Mouse (Mus musculus): ENCODE measurements at regions not wholly inside any gene's neighbourhood (a gene's known extent, or its start where the extent isn't known, plus 50 kb on each side); places are given as distances from the start of the nearest gene placed in this dataset.
"Not testable (repeated sequence)": the region's sequence is repeated elsewhere in the genome, so short reads cannot be mapped to it uniquely, and the experiment has no call there.

DNA sequence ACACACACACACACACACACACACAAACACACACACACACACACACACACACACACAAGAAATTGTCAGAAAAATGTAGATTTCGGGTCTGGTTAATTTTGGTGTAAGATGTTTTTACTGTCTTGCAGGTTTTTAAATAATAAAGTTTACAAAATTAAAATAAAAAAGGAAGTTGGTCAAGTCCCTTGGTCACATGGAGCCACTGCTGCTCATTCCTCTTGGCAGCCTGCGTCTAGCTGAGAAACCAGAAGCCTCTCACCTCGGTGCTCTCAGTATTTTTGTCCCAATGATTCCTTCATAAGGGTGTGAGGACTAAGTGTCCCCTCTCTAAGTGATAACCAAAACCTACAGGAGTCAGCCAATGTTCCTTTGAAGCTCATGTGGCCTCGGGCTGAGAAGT lies 76.8 kb upstream of the Smg1 start:
- no peak for ATAC-seq (replicated peaks; ENCODE audit: poor library complexity, severe bottlenecking)

DNA sequence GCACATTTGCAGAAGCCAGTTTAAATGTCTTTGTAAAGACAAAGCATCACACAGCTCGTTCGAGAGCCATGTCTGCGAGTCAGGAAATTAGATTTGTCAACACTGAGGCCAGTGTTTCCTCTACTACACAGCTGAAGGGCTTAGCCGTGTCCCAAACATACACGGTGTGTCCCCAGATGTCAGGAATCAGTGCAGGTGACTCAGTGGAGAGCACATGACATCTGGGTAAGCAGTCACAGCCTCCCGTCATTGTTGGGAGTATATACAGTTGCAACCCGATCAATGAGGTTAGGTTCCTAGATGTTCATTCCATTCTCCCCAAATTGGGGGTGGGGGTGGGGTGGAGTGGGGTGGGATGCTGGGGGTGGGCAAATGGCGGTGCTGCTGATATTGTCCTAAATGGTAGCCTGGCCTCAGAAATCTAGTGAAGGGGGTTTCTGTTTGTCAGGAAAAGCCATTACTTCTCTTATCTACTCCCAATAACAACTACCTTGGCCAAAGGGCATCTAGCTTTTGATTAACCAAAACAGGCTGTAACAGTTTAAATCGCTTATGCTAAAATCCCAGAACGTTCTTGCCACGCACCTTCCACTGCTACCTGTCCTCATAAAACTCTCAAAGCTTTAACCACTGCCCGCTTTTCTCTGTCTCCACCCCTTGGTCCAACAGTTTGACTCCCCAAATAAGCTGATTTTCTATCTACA lies 75.1 kb upstream of the Smg1 start:
- no peak for ATAC-seq (replicated peaks; ENCODE audit: poor library complexity, severe bottlenecking)

DNA sequence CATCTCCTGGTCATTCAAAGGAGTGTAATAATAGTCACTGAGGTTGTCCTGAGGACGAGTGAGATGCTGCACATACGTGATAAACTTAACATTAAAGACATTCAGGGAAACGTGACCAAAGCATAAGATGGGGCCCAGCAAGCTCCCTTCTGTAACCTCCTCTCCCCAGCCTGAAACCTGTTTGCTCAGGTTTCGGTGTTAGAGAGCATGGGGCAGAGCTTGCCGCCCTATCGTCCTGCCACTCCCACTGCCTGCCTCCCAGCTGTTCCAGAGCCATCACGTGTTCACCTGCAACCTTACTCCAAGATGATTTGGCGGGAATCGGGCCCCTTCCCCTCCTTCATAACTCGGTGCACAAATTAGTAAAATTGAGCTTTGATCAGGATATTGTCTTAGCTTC lies 71.4 kb upstream of the Smg1 start:
- ATAC-seq (replicated peaks; ENCODE audit: poor library complexity, severe bottlenecking), result not testable (repeated sequence)

DNA sequence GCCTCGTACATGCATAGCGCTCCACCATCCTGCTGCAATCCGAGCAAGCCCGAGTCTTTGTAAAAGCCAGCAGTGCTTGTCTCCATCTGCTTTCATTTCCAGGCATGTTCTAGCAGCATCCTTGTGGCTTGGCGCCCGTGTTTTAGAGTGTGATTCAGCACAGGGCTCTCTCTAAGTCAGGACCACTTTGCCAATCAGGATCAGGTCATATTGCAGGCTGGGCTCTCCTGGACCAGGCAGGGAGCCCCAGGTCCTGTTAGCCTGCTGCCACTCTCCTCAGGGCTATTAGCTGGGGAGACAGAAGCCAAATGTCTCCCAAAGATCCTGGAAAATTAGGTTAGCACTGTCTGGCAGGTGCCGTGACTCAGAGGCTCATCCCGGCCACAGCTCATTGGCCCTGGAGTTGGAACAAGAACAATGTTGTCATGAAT lies 70.8 kb upstream of the Smg1 start:
- no peak for ATAC-seq (replicated peaks; ENCODE audit: poor library complexity, severe bottlenecking)

DNA sequence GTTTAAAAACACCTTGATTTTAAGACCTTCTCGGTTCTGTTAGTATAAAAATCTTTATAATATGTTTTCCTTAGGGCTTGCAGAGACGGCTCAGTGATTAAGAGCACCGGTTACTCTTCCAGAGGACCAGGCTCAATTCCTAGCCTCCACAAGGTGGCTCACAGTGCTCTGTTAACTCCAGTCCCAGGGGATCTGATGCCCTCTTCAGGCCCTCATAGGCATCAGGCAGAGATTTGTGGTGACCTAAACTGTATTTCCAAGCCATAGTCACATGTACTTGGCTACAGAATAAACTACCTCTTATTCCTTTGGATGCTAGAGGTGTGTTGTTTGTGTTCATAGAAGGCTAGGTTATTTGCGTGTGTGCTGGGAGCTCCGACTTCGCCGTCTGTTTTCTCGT lies 70.3 kb upstream of the Smg1 start:
- ATAC-seq (replicated peaks; ENCODE audit: poor library complexity, severe bottlenecking), result no peak

DNA sequence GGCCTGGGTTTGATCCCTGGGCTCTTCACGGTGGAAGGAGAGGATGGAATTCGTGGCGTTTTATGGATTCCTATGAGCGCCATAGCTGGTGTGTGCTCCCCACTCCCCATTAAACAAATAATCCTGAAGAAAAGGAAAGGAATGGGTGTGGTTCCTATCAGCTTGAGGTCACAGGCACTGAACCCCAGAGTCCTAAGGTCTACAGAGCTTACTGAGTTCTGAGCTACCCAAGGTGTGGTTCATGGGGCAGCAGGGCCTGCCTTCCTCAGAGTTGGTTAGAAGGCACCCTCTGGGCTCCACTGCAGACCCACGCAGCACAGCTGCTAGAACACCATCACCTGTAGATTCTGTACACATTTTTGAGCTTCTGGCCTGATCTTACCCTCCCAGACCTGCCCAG lies 66.3 kb upstream of the Smg1 start:
- no peak for ATAC-seq (replicated peaks; ENCODE audit: poor library complexity, severe bottlenecking)

DNA sequence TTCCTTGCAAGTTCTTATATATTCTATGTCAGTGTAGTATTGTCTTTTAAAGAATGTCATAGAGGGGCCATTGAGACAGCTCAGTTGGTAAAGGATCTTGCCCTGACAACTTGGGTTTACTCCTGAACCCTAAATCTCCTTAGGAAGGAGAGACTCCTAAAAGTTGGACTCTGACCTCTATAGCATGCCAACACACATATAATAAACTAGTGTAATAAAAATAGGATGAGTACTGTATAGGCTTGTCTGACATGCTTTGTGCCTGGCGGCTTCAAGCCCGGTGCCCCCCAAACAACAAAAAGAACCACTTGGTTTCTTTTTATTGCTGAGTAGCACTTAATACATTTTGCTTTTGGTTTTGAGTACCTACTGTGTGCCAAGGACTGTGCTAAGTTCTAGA lies 65.4 kb upstream of the Smg1 start:
- no peak for ATAC-seq (replicated peaks; ENCODE audit: poor library complexity, severe bottlenecking)

DNA sequence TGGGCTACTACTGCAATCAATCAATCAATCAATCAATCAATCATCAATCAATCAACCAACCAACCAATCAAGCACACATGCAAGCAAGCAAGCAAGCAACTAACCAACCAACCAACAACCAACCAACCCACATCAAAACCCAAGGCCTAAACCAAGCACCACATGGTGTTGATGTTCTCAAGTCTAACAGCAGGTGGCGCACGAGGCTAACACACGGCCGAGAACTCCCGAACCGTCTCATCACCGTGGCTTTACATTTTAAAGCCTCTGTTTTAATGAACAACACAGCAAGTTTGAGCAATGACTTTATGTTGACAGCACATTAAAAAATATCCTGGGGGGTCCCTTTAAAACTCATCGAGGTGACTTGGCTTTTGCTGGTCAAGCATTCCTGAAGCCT lies 61.3 kb upstream of the Smg1 start:
- peak; percentile 79 for ATAC-seq (replicated peaks; ENCODE audit: poor library complexity, severe bottlenecking)

DNA sequence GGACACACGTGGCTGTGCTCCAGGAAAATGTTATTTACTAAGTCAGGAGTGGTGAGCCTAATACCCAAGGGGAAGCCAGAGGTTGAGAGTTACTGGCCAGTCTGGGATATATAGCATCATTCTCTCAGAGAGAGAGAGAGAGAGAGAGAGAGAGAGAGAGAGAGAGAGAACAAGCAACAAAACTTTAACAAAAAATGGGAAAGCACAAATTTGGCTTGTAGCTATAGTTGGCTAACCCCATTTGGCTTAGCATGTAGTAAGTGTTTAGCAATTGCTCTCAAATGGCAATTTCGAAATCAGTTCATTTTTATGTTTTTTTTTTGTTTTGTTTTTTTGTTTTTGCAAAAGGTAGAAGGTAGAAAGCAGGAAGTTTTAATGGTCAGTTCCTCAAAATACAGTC lies 60.9 kb upstream of the Smg1 start:
- ATAC-seq (replicated peaks; ENCODE audit: poor library complexity, severe bottlenecking), result peak; percentile 51

DNA sequence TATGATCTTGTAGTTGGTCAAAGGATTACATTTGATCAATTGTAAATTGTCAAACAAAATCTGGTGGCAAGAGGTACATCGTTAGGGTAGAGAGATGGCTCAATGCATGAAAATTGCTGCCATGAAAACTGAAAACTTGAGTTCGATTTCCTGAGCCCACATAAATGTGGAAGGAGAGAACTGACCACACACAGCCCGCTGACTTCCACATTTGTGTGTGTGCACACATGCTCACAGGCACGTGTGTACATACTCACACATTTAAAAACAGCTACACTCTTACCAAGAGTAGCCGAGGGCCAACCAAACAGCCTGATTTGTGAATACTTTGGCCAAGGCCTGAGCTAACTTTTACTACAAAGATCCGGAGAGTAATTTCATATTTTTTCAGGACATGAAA lies 60.5 kb upstream of the Smg1 start:
- peak; percentile 70 for ATAC-seq (replicated peaks; ENCODE audit: poor library complexity, severe bottlenecking)

DNA sequence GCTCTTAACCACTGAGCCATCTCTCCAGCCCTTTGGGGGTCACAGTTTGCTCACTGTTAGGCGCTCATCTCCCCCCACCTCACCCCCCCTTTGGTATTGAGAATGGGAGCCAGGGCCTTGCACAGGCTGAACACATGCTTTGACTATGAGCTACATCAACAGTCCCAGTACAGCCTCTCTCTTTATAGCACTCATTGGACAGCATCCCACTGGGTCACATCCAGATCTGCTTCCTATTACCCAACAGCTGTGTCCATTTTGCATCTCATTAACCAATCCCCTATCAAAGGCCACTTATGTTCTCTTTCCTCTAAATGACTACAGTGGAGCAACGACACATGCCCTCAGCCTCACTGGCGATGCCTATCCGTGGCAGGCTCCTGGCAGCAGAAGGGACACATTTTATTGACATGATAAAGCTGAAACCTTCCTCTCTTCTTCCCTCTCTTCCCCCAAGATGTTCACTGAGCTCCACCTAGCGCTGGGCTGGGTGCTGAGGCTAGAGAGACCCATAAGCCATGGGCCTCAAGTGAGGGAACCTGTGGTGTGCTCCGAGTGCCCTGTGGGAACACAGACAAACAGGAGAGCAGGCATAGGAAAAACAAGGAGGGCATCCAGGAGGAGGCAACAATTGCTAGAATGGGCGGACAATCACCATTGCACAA lies 57.3 kb upstream of the Smg1 start:
- peak; percentile 34 for ATAC-seq (replicated peaks; ENCODE audit: poor library complexity, severe bottlenecking)

DNA sequence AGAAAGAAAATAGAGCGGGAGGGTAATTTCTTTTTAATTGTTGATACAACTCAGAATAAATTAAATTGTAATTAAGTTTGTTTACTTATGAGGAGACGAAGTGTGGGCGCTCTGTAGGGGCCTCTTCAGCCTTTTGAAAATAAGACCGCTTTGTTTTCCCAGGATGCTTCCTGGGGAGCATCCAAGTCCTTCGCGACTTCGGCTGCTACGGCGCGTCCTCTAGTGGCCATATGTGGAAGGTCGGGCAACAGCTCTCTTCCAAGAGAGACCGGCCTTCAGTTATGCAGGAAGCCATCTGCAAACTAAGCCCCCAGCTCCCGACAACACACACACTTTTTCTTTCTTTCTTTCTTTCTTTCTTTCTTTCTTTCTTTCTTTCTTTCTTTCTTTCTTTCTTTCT lies 54.1 kb upstream of the Smg1 start:
- ATAC-seq (replicated peaks; ENCODE audit: poor library complexity, severe bottlenecking), result peak; percentile 82

DNA sequence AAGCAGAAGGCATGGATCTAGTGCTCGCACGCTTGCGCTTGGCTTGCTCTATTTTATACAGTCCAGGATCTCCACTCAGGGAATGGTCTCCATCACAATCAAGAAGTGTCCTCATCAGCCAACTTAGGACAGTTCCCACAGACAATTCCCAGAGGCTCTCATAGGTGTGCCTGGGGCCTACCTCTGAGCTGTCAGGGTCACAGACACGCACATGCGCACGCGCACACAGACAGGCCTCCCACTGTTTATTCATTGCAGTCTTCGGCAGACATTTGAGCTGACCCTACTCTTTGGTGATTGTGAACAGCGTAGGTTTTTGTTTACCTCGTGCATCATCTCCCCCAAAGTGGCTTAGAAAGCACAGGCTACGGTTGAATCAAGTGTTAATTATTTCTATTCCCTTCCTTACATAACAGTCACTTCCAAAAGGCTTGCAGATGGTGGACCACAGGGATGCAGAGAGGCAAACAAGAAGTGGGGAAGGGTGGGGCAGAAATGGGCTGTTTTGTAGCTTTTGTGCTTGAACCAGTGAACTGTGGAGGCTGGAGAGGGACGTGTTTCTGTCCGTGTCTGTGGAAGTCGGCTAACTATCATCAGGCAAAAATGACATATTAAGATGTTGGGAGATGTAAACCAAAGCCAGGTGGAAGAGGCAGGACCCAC lies 53.5 kb upstream of the Smg1 start:
- ATAC-seq (replicated peaks; ENCODE audit: poor library complexity, severe bottlenecking), result no peak

DNA sequence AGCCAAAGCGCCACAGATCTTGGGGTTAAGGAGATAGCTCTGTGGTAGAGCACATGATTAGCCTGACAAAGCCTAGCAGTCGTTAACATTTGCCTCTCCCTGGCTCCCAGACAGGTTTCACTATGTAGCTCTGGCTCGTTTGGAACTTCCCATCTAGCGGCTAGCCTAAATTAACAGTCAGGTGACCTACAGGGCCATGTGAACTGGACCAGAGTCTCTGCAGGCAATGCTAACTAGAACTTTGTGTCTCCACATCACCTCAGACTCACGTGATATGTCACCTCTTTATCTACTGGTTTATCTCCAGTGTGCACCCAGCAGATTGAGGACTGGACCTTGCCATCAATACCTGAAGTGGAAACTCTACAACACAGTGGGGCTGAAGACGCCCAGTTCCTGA lies 52.4 kb upstream of the Smg1 start:
- no peak for ATAC-seq (replicated peaks; ENCODE audit: poor library complexity, severe bottlenecking)

DNA sequence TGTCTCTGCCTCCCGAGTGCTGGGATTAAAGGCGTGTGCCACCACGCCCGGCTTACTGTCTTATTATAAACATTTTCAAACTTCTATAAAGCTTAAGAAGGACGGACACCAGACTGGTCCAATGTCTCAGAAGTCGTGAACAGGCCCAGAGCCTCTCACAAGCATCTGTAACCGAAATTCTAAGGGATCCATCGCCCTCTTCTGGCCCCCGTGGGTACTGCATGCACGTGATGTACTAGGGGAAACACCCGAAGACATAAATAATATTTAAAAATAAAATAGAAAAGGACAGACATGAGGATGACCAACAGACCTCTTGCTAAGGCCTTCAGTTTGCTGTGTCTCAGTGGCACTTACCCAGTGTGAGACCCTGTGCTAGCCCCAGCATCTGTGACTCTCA lies 51.8 kb upstream of the Smg1 start:
- ATAC-seq (replicated peaks; ENCODE audit: poor library complexity, severe bottlenecking), result peak; percentile 55; the same call in 1 of the 2 replicates

DNA sequence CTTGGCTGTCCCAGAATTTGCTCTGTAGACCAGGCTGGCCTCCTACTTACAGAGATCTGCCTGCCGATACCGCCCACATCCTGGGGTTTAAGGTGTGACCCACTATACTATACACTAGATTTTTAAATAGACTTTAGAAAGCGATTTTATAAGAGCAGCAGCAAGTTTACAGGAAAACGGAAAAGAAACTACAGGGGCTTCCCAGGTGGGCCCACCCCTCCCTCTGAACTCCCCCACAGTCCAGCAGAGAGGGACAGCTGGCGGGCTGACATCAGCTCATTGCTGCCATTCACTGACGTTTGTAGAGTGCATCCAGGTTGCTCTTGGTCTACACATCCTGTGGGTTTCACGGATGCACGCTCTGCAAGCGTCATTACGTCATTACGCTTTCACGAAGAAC lies 51.2 kb upstream of the Smg1 start:
- ATAC-seq (replicated peaks; ENCODE audit: poor library complexity, severe bottlenecking), result no peak

All from granulocyte monocyte progenitor cell, adult 5-6 weeks (primary cell).